In genomic region chr14:34946314-34946583, GRCm38 (mm10) we compare ENCODE assay signal across 12 mouse cellular contexts.
"Had no signal": no experiment of that assay in that cellular context is flagged by ENCODE, and none has a peak within 500 bp of the region (broad histone marks: within the 10 kb centered on the region; RNA-seq: fewer than 3 reads in every experiment).

No protein-coding gene starts in this region.

- H3K36me3 ChIP-seq: kidney, embryonic 15.5 days; limb, embryonic 13.5 days; liver, embryonic 15.5 days had no signal

- H3K4me3 ChIP-seq: kidney, embryonic 15.5 days; limb, embryonic 13.5 days; liver, embryonic 15.5 days had no signal

- H3K27me3 ChIP-seq: kidney, embryonic 15.5 days; liver, embryonic 15.5 days had no signal

- ATAC-seq: intestine, embryonic 16.5 days; lung, postnatal 0 days had no signal

- H3K4me1 ChIP-seq: kidney, embryonic 15.5 days; limb, embryonic 13.5 days; liver, embryonic 15.5 days had no signal

- H3K9ac ChIP-seq: kidney, embryonic 15.5 days; limb, embryonic 13.5 days; liver, embryonic 15.5 days had no signal

- DNase-seq: kidney, adult 2 months; kidney, postnatal 14 days; layer of hippocampus, postnatal 36 days; lung, adult 2 months; lung, postnatal 36 days; thymus, postnatal 36 days had no signal

- H3K4me2 ChIP-seq: kidney, embryonic 15.5 days; limb, embryonic 13.5 days; liver, embryonic 11.5 days; liver, embryonic 15.5 days had no signal

- H3K9me3 ChIP-seq: kidney, embryonic 15.5 days; limb, embryonic 13.5 days; liver, embryonic 15.5 days had no signal

- H3K27ac ChIP-seq: kidney, embryonic 15.5 days; limb, embryonic 13.5 days; liver, embryonic 15.5 days had no signal
